Comparison of ENCODE assay signal across 7 mouse cellular contexts in the genomic region with DNA sequence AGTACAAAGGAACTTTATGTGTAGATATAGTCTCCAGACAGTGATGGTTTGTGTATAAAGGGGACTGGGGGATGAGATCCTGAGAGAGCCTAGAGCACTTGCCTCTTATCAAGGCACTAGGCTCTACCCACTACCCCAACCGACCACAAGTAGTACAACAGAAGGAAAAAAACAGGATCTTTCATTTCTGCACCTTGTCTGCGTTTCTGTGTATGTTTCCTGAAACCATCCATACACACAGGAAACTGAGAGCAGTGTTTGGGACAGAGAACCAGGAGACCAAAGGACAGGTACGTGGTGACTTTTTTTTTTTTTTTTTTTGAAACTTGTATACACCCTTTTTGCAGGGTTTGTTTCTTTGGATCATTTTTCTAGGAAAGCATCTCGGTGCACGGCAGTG. TPM values are rescaled to one million over a fixed set of nuclear protein-coding genes. Genes with fewer than 3 reads are reported as not detected.
DNase-seq lines count a peak whose midpoint lies in the region; ATAC-seq lines count a peak whose summit lies in the region.

No protein-coding gene starts in this region.

- peaks cover 47% of the 10 kb centered on the region for H3K4me1 ChIP-seq in megakaryocyte, embryonic 14.5 days
- H3K4me1 ChIP-seq in embryonic facial prominence, embryonic 14.5 days (ENCODE audit: control insufficient read depth, insufficient read depth, low read length), result peaks cover 11% of the 10 kb centered on the region
- H3K4me1 ChIP-seq in limb, embryonic 15.5 days, result peaks cover 12% of the 10 kb centered on the region
- H3K4me1 ChIP-seq in stomach, embryonic 15.5 days, result peaks cover 14% of the 10 kb centered on the region; the same call in 1 of the 2 replicates

- WGBS in embryonic facial prominence, embryonic 14.5 days, result 13% methylated on average over 5 of the region's 5 CpGs
- WGBS in limb, embryonic 15.5 days, result 7% methylated on average over 5 of the region's 5 CpGs
- WGBS in stomach, embryonic 15.5 days, result 12% methylated on average over 5 of the region's 5 CpGs

- peak overlapping the region; percentile 82 for H3K4me2 ChIP-seq in embryonic facial prominence, embryonic 14.5 days (ENCODE audit: low read depth, low read length)
- peak overlapping the region; percentile 89 for H3K4me2 ChIP-seq in limb, embryonic 15.5 days
- H3K4me2 ChIP-seq in stomach, embryonic 15.5 days, result peak overlapping the region; percentile 85

- H3K36me3 ChIP-seq in megakaryocyte, embryonic 14.5 days (replicated peaks; ENCODE audit: low read length), result peaks cover 3% of the 10 kb centered on the region
- H3K36me3 ChIP-seq in embryonic facial prominence, embryonic 14.5 days (ENCODE audit: control insufficient read depth, insufficient read depth, low read length), result no peaks in the 10 kb centered on the region
- no peaks in the 10 kb centered on the region for H3K36me3 ChIP-seq in limb, embryonic 15.5 days
- no peaks in the 10 kb centered on the region for H3K36me3 ChIP-seq in stomach, embryonic 15.5 days

- no peak for DNase-seq in embryonic facial prominence, embryonic 14.5 days (ENCODE audit: low spot score)
- no peak for DNase-seq in left cerebral cortex, adult 9 months (ENCODE audit: low spot score in 2 of 2)
- DNase-seq in right cerebral cortex, postnatal 36 days (ENCODE audit: low spot score in 2 of 2), result no peak

- H3K9me3 ChIP-seq in megakaryocyte, embryonic 14.5 days, result no peaks in the 10 kb centered on the region
- H3K9me3 ChIP-seq in embryonic facial prominence, embryonic 14.5 days (ENCODE audit: control insufficient read depth, low read length), result no peaks in the 10 kb centered on the region
- no peaks in the 10 kb centered on the region for H3K9me3 ChIP-seq in limb, embryonic 15.5 days
- H3K9me3 ChIP-seq in stomach, embryonic 15.5 days, result no peaks in the 10 kb centered on the region

- peak overlapping the region; percentile 88 for H3K9ac ChIP-seq in embryonic facial prominence, embryonic 14.5 days (ENCODE audit: low read depth, low read length)
- peak overlapping the region; percentile 70 for H3K9ac ChIP-seq in limb, embryonic 15.5 days
- peak overlapping the region; percentile 70 for H3K9ac ChIP-seq in stomach, embryonic 15.5 days

- ATAC-seq in megakaryocyte, adult 5-6 weeks (ENCODE audit: poor library complexity, severe bottlenecking), result no peak
- no peak for ATAC-seq in embryonic facial prominence, embryonic 14.5 days (ENCODE audit: low read depth)
- no peak for ATAC-seq in limb, embryonic 15.5 days (ENCODE audit: insufficient number of reproducible peaks, low FRiP score, low TSS enrichment, low read depth)
- no peak for ATAC-seq in stomach, embryonic 15.5 days (ENCODE audit: insufficient read depth, low FRiP score, low read depth)

- H3K4me3 ChIP-seq in megakaryocyte, embryonic 14.5 days (replicated peaks), result peak overlapping the region; percentile 93
- peak overlapping the region; percentile 90 for H3K4me3 ChIP-seq in embryonic facial prominence, embryonic 14.5 days (ENCODE audit: low read depth, low read length)
- peak overlapping the region; percentile 97 for H3K4me3 ChIP-seq in limb, embryonic 15.5 days
- peak overlapping the region; percentile 82 for H3K4me3 ChIP-seq in stomach, embryonic 15.5 days (replicated peaks)

- H3K27ac ChIP-seq in embryonic facial prominence, embryonic 14.5 days (replicated peaks; ENCODE audit: low read depth, low read length), result no peak overlapping the region
- H3K27ac ChIP-seq in limb, embryonic 15.5 days, result no peak overlapping the region
- peak overlapping the region; percentile 63; the same call in 1 of the 2 replicates for H3K27ac ChIP-seq in stomach, embryonic 15.5 days

- H3K27me3 ChIP-seq in megakaryocyte, embryonic 14.5 days (replicated peaks), result peaks cover 23% of the 10 kb centered on the region
- no peaks in the 10 kb centered on the region for H3K27me3 ChIP-seq in embryonic facial prominence, embryonic 14.5 days (replicated peaks; ENCODE audit: control insufficient read depth, insufficient read depth, low read length)
- no peaks in the 10 kb centered on the region for H3K27me3 ChIP-seq in limb, embryonic 15.5 days
- no peaks in the 10 kb centered on the region for H3K27me3 ChIP-seq in stomach, embryonic 15.5 days (replicated peaks)

RNA-seq across cellular contexts. Expression of a gene that starts 0.7 kb away (rescaled TPM):
- 9.3 and 18.9 TPM in 2 replicates for polyA plus RNA-seq in megakaryocyte, embryonic 14.5 days (2012; ENCODE audit: insufficient read depth, low replicate concordance)
- total RNA-seq in megakaryocyte, adult 5-6 weeks (2015), result 10.5 and 11.2 TPM in 2 replicates
- 7.0 and 10.8 TPM in 2 replicates for total RNA-seq in megakaryocyte, adult 5-6 weeks (2017)
- 30.2 and 36.5 TPM in 2 replicates for polyA plus RNA-seq in embryonic facial prominence, embryonic 14.5 days (2014; fragmentation: Nextera tagmentation; extraction: Ambion mirVana)
- polyA plus RNA-seq in limb, embryonic 15.5 days (2015; fragmentation: Nextera tagmentation; extraction: Ambion mirVana), result 35.1 TPM in 2 replicates
- 35.5 and 36.5 TPM in 2 replicates for polyA plus RNA-seq in stomach, embryonic 15.5 days (2015; fragmentation: Nextera tagmentation; extraction: Ambion mirVana)

RNA-seq across cellular contexts. Expression of a gene that starts 19.5 kb away (rescaled TPM):
- polyA plus RNA-seq in megakaryocyte, embryonic 14.5 days (2012; ENCODE audit: insufficient read depth, low replicate concordance), result 15.7 and 27.3 TPM in 2 replicates
- 22.1 and 24.7 TPM in 2 replicates for total RNA-seq in megakaryocyte, adult 5-6 weeks (2015)
- total RNA-seq in megakaryocyte, adult 5-6 weeks (2017), result 46.4 and 46.9 TPM in 2 replicates
- 118 and 131 TPM in 2 replicates for polyA plus RNA-seq in embryonic facial prominence, embryonic 14.5 days (2014; fragmentation: Nextera tagmentation; extraction: Ambion mirVana)
- polyA plus RNA-seq in limb, embryonic 15.5 days (2015; fragmentation: Nextera tagmentation; extraction: Ambion mirVana), result 118 and 122 TPM in 2 replicates
- 117 and 124 TPM in 2 replicates for polyA plus RNA-seq in stomach, embryonic 15.5 days (2015; fragmentation: Nextera tagmentation; extraction: Ambion mirVana)
